Mouse (Mus musculus) macrophage (primary cell): ENCODE measurements around the gene Faf1. TPM values are rescaled to one million over a fixed set of nuclear protein-coding genes. Genes with fewer than 3 reads are reported as not detected.

ENCODE experiments used
- H3K27ac ChIP-seq: fragments of 350-480 bp; formaldehyde crosslinking; 2 replicates; pipeline ENCODE4 v1.9.0; 2021
- H3K36me3 ChIP-seq: fragments of 350-480 bp; formaldehyde crosslinking; 2 replicates; pipeline ENCODE4 v1.9.0; 2021; ENCODE audit errors: inconsistent target
- H3K4me3 ChIP-seq: fragments of 350-480 bp; formaldehyde crosslinking; 2 replicates; pipeline ENCODE4 v1.9.0; 2021; ENCODE audit errors: inconsistent target
- H3K79me2 ChIP-seq: fragments of 350-480 bp; formaldehyde crosslinking; 2 replicates; pipeline ENCODE4 v1.9.0; 2021; ENCODE audit errors: inconsistent target
- WGBS: methylation state at CpG from one replicate; pipeline ENCODE4 v1.1.7; 2026; ENCODE audit warnings: inconsistent platforms; ENCODE audit not compliant: missing documents; 5-methylcytosine and 5-hydroxymethylcytosine counted together
- polyA plus RNA-seq: library from polyadenylated mRNA; stranded (reverse); fragments of 250-400 nt; gene quantifications from 3 replicates; pipeline ENCODE4 v1.2.4, GENCODE M21; 2018; ENCODE audit warnings: inconsistent platforms

Gene Faf1
- polyA plus RNA-seq, 1 experiment from 2014 or later, result 23.0 TPM

DNA sequence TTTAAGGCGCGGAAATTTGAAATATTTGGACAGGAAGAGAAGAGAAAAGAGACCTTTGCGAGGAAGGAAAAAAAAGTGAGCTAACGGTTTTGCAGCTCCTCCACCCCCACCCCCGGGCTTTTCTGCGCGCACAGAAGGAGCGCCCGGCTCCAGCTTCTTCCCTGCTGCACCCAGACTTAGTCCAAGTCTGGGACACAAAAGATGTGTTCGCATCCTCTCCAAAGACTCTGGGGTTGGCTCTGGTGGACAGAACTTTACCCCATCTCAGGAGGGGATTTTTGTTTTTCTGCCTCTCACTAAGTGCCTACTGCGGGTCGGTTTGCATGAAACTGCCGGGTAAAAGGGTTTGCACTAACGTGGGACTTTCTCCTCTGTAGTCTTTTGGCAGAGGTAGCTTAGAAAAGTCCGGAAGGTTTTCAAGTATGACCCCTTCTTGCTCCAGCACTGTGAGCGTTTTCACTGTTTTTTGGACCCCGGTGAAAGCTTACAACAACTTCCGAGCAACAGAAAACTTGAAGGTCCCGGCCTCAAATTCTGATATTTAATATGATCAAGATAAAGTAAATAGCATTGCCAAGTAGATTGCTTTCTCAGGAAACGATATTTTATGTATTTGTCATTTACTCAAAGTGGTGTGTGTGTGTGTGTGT is 18.4 kb upstream of the Faf1 start:
- no peak overlapping the region for H3K27ac ChIP-seq
- WGBS, result 28% methylated on average over 20 of the region's 20 CpGs
- peaks cover 36% of the 10 kb centered on the region for H3K79me2 ChIP-seq
- H3K36me3 ChIP-seq, result no peaks in the 10 kb centered on the region
- H3K4me3 ChIP-seq, result peak overlapping the region; percentile 31

DNA sequence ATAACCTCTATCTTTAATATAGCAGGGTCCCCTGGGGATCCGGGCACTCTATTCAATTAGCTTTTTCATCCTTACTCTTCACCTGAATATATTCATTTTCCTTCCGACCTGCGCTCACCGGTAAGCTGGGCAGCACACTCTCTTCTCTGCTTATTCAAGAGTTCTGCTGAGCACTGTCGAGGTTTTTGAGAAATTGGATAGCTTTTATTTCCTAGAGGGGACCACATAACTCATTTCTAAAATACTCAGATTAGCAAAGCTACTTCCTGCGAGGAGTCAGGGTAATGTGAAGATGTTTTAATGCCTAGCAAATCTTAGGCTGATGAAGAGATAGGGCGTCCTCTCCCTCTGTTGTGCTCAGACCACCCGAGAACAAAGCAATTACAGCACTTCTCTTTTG is 17.6 kb upstream of the Faf1 start:
- no peaks in the 10 kb centered on the region for H3K36me3 ChIP-seq
- 80% methylated on average over 8 of the region's 8 CpGs for WGBS
- no peak overlapping the region for H3K4me3 ChIP-seq
- H3K27ac ChIP-seq, result no peak overlapping the region
- H3K79me2 ChIP-seq, result peaks cover 45% of the 10 kb centered on the region

DNA sequence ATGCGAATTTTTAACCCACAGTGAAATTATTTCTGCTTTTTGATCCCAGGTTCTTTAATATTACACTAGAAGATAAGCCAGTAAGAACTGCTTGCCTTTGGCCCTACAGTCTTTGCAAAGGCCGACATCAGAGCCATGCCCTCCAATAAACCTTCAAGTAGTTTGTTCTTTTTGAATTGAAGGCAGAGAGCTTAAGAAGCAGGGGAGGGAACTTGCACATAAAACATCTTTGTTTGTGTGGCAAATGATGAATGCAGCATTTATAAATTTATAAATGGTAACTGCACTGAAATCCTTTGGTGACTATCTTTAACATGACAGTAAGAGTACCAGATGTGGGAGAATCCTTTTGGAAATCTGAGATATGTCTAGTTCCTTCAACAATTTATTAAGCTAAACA is 16.8 kb upstream of the Faf1 start:
- Histone ChIP-seq H3K27ac (no peak overlapping the region), H3K79me2 (peaks cover 52% of the 10 kb centered on the region), H3K36me3 (no peaks in the 10 kb centered on the region), H3K4me3 (no peak overlapping the region)
- 94% methylated on average over 2 of the region's 2 CpGs for WGBS

DNA sequence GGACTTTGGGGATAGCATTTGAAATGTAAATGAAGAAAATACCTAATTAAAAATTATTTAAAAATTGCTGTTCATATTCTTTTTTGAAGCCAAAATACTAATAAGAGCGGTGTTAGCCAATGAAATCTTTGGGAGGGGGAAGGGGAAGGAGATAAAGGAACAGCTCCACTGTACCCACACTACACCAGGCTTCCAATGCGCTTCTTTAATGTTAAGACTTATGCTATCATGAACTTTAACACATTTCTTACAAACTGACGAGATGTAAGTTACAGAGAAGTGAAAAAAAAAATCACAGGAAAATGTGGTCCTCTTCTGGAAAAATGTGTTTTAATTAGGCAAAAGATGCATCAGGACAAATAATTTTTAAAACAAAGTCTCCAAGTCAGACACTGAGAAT is 15.8 kb upstream of the Faf1 start:
- Histone ChIP-seq H3K4me3 (no peak overlapping the region), H3K36me3 (no peaks in the 10 kb centered on the region), H3K27ac (no peak overlapping the region), H3K79me2 (peaks cover 62% of the 10 kb centered on the region)
- 90% methylated on average over 3 of the region's 3 CpGs for WGBS

DNA sequence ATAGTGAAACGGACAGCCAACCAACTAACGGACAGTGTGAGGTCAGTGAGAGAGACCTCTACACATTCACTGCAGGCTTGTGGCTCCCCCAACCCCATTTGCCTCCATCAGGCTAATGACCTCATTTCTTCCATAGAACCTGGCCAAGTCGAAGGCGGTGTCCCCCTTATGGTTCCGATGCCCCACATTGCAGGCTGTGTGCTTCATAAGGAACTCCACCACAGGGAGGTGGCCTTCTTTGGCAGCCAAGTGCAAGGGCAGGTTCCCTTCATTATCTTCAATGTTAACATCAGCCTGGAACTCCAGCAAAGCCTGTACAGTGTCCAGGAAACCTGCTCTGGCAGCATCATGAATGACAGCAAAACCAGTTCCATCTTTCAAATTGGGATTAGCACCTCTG is 15.2 kb upstream of the Faf1 start:
- no peak overlapping the region for H3K27ac ChIP-seq
- WGBS, result 89% methylated on average over 5 of the region's 5 CpGs
- peaks cover 63% of the 10 kb centered on the region for H3K79me2 ChIP-seq
- H3K4me3 ChIP-seq, result no peak overlapping the region
- H3K36me3 ChIP-seq, result no peaks in the 10 kb centered on the region

DNA sequence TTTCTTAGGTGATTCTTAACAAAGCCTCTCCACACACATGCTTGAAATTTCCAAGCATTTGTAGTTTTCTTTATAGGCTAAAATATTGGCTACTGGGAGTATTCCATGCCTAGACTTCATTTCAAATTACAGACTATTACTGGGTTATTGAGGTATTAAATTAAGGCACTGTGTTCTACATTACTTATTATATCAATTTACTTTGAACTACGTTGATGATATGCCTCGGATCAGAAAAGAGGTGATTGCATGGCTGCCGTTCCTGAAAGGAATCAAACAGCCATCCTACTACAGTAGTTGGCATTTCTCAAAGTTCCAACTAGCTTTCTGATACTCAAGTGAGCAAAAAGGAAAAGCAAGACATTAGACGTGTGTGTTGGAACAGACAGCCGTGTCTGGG is 14.1 kb upstream of the Faf1 start:
- WGBS, result 91% methylated on average over 5 of the region's 5 CpGs
- H3K36me3 ChIP-seq, result no peaks in the 10 kb centered on the region

DNA sequence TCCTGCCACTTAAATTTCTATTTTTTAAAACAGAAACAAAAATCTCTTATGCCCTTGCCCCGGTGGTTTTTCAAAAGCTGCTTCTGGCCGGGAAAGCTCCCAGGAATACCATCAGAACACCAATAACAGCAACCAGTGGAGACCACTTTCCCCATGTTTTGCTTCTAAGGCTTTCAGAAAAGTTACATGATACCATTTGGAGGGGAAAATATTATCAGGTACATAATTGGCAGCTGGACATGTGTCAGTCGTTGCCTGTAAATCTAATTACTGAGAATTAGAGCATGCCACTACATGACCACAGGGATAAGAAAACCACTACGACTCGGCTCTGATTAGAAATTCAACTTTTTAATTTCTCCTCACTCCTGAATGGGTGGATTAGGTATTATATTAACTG is 12.3 kb upstream of the Faf1 start:
- Histone ChIP-seq H3K79me2 (peaks cover 77% of the 10 kb centered on the region), H3K4me3 (peak overlapping the region; percentile 85), H3K36me3 (no peaks in the 10 kb centered on the region), H3K27ac (peak overlapping the region; percentile 75; the same call in 1 of the 2 replicates)
- WGBS, result 33% methylated on average over 5 of the region's 5 CpGs

More for the DNA sequence above, 14.1 kb upstream of the Faf1 start:
- Histone ChIP-seq H3K27ac (no peak overlapping the region), H3K4me3 (no peak overlapping the region), H3K79me2 (peaks cover 63% of the 10 kb centered on the region)

DNA sequence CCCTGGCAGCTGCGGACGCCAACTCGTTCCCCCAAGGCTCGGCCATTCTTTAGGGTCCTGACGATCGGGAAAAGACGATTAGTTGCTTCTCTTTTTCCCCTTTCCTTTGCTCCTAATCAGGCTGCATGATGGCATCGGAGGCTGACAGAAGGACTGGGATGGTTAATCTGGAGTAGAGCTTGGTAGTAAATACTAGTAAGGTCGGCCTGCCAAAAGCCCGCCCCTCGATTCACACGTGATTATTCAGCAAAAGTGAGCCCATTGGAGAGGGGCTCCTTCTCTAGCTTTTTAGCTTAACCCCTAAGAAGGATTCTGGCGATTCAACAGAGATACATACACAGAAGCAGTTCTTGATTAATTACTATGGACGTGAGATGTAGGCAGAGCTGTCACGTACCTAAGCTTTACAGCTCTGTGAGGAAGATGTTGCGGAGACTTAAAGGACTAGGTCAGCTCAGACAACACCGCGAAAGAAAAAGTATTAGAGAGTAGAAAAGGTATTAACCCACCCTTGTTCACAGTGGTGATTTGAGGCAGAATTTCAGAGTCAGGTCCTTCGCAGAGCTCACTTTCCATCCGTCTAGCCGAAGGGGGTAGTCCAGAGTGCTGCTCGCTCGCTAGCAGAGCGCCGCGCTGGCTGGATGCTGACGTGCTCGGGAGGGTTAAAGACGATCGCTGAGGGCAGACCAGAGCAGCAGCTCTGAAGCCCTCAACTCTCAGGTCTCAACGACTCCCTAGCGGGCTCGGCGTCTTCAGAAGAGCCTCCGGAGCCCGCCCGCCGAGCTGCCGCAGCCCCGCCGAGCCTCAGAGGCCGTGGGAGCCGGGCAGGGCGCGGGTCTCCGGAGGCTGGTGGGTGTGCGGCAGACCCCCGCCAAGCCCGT is 11.0 kb upstream of the Faf1 start:
- H3K4me3 ChIP-seq, result peak overlapping the region; percentile 85
- H3K36me3 ChIP-seq, result no peaks in the 10 kb centered on the region
- 1% methylated on average over 42 of the region's 49 CpGs for WGBS
- peaks cover 67% of the 10 kb centered on the region for H3K79me2 ChIP-seq
- H3K27ac ChIP-seq, result peak overlapping the region; percentile 75

DNA sequence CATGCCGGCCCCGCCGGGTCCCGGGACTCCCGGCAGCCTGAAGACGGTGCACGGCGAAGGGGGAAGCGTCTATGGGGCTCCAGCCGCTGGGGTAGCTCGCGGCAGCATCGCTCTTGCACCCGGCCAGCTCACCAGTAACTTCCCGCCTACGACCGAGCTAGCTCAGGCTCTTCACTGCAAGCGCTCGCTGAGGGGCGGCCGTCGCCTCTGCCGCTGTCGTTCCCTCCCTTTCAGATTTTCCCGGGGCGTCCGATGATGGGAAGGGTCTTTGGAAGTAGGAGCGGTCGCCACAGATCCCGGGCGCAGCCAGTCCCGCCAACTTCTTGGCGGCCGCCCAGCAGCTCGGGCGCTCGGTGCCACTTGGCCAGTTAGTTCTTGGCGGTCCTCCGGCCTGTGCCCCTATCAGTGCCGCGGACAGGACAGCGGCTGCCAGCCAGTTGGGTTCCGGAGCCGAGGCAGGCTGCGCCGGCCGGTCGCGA is 10.4 kb upstream of the Faf1 start:
- WGBS, result 4% methylated on average over 20 of the region's 49 CpGs
- Histone ChIP-seq H3K27ac (peak overlapping the region; percentile 64), H3K4me3 (peak overlapping the region; percentile 85), H3K79me2 (peaks cover 60% of the 10 kb centered on the region), H3K36me3 (no peaks in the 10 kb centered on the region)

DNA sequence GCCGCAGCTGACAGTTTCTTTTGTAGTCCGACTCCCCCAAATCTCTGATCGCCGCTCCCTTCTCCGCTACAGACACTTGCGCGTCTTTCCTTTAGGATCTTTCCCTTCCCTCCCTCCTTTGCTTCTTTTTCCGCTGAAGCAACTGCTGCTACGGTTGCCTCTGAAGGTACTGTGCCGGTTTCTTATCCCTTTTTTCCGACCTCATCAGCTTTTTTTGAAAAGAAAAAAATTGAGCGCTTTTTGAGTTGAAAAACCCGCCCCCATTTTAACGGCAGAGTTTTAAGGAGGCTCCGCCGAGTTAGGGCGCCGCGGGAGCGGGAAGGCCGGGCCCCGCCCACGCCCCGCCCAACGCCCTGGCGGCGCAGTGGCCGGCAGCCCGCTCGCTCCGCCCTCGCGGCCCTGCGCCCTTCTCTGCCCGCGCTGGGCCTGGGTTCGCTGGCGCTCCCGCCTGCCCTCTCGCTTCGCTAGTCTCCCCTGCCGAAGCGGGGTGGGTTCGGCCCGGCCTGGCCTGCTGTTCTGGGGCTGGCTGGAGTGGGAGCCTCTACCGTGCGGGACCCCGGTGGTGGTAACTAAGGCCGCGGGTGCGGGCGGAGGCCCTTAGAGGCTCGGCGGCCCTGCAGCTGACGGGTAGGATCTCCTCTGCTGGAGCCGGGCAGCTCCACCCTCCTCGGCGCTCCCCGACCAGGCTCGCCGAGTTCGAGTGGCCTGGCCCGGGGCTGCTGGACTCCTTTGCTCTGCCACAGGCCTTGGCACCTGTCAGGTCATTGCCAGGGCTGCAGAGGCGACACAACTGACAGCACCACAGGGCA is 9.7 kb upstream of the Faf1 start, which contains the start of gene Cdkn2c:
Cdkn2c (minus strand) TSS at position 729 of the 809 bp plus-strand sequence.
- no peaks in the 10 kb centered on the region for H3K36me3 ChIP-seq
- WGBS, result under 1% methylated on average over 61 of the region's 64 CpGs
- H3K79me2 ChIP-seq, result peaks cover 53% of the 10 kb centered on the region
- H3K4me3 ChIP-seq, result peak within 1 kb of the TSS; percentile 85
- peak within 1 kb of the TSS; percentile 67 for H3K27ac ChIP-seq

DNA sequence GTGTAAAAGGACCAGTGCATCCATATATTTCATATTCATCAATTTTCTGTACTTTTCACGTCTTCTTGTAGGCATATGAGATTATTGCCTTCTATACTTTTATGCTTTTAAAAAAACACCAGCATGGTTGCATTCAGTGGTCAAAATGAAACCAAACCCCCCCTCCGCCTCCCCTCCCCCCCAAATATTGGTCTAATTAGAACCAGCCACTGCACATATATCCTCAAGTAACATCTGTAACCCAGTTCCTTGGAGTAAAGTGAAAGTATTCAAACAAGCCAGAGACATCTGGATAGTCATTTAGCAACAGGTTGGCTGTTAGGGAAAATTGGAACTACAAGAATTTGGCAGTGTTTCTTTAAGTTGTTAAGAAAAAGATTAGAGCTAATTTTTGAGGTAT is 8.9 kb upstream of the Faf1 start:
- Histone ChIP-seq H3K79me2 (peaks cover 45% of the 10 kb centered on the region), H3K4me3 (peak overlapping the region; percentile 53), H3K27ac (peak overlapping the region; percentile 67), H3K36me3 (no peaks in the 10 kb centered on the region)
- WGBS, result 40% methylated on average over 2 of the region's 2 CpGs

DNA sequence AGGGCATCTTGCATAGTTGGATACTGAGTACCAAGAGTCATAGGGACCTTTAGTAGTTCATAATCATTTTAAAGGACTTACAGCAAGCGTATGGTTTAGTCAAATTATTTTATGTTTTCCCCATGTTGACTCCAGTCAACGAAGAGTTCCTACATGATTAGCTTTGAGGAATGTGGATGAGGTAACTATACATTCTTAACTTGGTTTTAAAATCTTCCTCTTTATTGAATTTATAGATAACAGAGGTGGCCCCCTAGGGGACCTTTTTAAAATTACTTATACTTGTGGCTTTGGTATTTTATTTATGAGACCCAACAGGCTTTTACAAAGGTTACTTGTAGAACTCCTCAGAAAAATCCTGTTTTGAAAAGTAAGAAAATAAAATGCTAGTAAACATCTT is 6.2 kb upstream of the Faf1 start:
- WGBS, result 64% methylated on average over 2 of the region's 2 CpGs
- no peak overlapping the region for H3K27ac ChIP-seq
- H3K4me3 ChIP-seq, result no peak overlapping the region
- H3K36me3 ChIP-seq, result no peaks in the 10 kb centered on the region
- peaks cover 18% of the 10 kb centered on the region for H3K79me2 ChIP-seq

DNA sequence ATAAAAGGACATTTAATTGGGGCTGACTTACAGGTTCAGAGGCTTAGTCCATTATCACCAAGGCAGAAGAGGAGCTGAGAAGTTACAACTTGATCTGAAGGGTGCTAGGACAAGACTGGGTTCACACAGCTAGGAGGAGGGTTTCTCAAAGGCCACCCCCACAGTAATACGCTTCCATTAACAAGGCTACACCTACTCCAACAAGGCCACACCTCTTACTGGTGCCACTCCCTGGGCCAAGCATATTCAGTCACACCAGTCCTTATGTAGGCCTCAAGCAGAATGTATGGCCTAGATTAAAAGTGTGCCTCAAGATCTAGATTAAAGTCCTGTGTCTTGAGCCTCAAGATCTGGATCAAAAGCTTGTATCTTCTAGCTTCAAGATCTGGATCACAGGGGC is 4.4 kb upstream of the Faf1 start:
- H3K4me3 ChIP-seq, result no peak overlapping the region
- H3K36me3 ChIP-seq, result no peaks in the 10 kb centered on the region

DNA sequence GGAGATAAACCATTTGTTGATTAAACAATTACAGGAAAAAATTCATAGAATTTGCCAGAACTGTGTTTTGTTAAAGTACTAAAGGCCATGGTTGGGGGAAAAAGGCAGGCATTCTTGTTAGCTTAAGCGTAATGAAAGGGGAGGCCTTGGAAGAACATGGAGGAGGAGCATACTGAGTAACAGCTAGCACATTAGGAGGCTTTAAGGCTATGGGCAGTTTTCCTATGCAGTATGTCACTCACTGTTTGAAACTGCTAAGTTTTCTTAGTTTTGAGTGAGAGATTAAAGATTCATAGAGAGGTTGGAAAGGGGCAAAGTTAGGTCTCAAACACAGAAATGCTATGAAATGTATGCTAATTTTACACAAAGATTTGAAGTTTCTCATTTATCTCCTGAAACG is 2.3 kb upstream of the Faf1 start:
- H3K79me2 ChIP-seq, result peaks cover 22% of the 10 kb centered on the region
- H3K36me3 ChIP-seq, result no peaks in the 10 kb centered on the region
- WGBS, result 79% methylated on average over 2 of the region's 2 CpGs
- peak overlapping the region; percentile 48 for H3K27ac ChIP-seq
- H3K4me3 ChIP-seq, result no peak overlapping the region

More for the DNA sequence above, 4.4 kb upstream of the Faf1 start:
- WGBS, result 90% methylated on average over 1 of the region's 1 CpGs
- H3K27ac ChIP-seq, result no peak overlapping the region
- peaks cover 14% of the 10 kb centered on the region for H3K79me2 ChIP-seq
